Comparison of ENCODE assay signal across 8 mouse cellular contexts in genomic region chrX:11735516-11736170, GRCm38 (mm10).
DNase-seq lines count a peak whose midpoint lies in the region; ATAC-seq lines count a peak whose summit lies in the region.

No protein-coding gene starts in this region.

- no peak overlapping the region for H3K4me2 ChIP-seq in midbrain, embryonic 11.5 days

- peak; percentile 16 for DNase-seq in right cerebral cortex, postnatal 14 days
- no peak for DNase-seq in right cerebral cortex, postnatal 36 days (ENCODE audit: low spot score in 2 of 2)
- DNase-seq in forebrain, embryonic 10.5 days (ENCODE audit: extremely low spot score, low spot score) = no peak
- peak; percentile 83 to 85 for DNase-seq in heart, postnatal 10 days
- peak; percentile 68 to 79 for DNase-seq in kidney, postnatal 4 days
- DNase-seq in midbrain, embryonic 11.5 days (ENCODE audit: low spot score, missing footprints) = peak; percentile 79
- peak; percentile 79 to 86 for DNase-seq in urinary bladder, postnatal 4 days (ENCODE audit: low spot score in 2 of 2)
- no peak for DNase-seq in thymus, postnatal 25 days

- no peaks in the 10 kb centered on the region for H3K9me3 ChIP-seq in forebrain, embryonic 10.5 days
- H3K9me3 ChIP-seq in midbrain, embryonic 11.5 days (ENCODE audit: control insufficient read depth, low read length) = no peaks in the 10 kb centered on the region

- H3K27me3 ChIP-seq in forebrain, embryonic 10.5 days (ENCODE audit: poor library complexity, severe bottlenecking) = peaks cover 100% of the 10 kb centered on the region
- peaks cover 11% of the 10 kb centered on the region for H3K27me3 ChIP-seq in midbrain, embryonic 11.5 days (ENCODE audit: control insufficient read depth, insufficient read depth, low read length)

- no peaks in the 10 kb centered on the region for H3K36me3 ChIP-seq in forebrain, embryonic 10.5 days (replicated peaks)
- H3K36me3 ChIP-seq in midbrain, embryonic 11.5 days (ENCODE audit: control insufficient read depth, insufficient read depth, low read length) = no peaks in the 10 kb centered on the region

- intact Hi-C loops in heart, postnatal 10 days (cut with DNase I) = no loop called here

- no peak for ATAC-seq in midbrain, embryonic 11.5 days (ENCODE audit: low FRiP score)

- peaks cover 23% of the 10 kb centered on the region for H3K4me1 ChIP-seq in forebrain, embryonic 10.5 days
- H3K4me1 ChIP-seq in midbrain, embryonic 11.5 days (ENCODE audit: control insufficient read depth, insufficient read depth, low read length) = peaks cover 7% of the 10 kb centered on the region

- H3K27ac ChIP-seq in forebrain, embryonic 10.5 days = peak overlapping the region; percentile 56
- peak overlapping the region; percentile 14; the same call in 1 of the 2 replicates for H3K27ac ChIP-seq in midbrain, embryonic 11.5 days (ENCODE audit: low read depth, low read length)

- H3K9ac ChIP-seq in midbrain, embryonic 11.5 days (ENCODE audit: low read length) = no peak overlapping the region

- WGBS in forebrain, embryonic 10.5 days = 37% methylated on average over 17 of the region's 17 CpGs
- 37% methylated on average over 17 of the region's 17 CpGs for WGBS in midbrain, embryonic 11.5 days

- H3K4me3 ChIP-seq in forebrain, embryonic 10.5 days = no peak overlapping the region; the same call in 1 of the 2 replicates
- H3K4me3 ChIP-seq in midbrain, embryonic 11.5 days (ENCODE audit: low read depth, low read length) = no peak overlapping the region

Comparison
In these comparisons a context has a peak if more than half of its experiments do, and no peak if none do; other contexts are left out.
1. DNase-seq: peak in right cerebral cortex, postnatal 14 days (single experiment), heart, postnatal 10 days (2 of 2), kidney, postnatal 4 days (2 of 2), midbrain, embryonic 11.5 days (single experiment) and urinary bladder, postnatal 4 days (2 of 2); none in right cerebral cortex, postnatal 36 days (0 of 2), forebrain, embryonic 10.5 days (single experiment) and thymus, postnatal 25 days (single experiment).